Comparison of ENCODE assay signal across 9 mouse cellular contexts in the genomic region with DNA sequence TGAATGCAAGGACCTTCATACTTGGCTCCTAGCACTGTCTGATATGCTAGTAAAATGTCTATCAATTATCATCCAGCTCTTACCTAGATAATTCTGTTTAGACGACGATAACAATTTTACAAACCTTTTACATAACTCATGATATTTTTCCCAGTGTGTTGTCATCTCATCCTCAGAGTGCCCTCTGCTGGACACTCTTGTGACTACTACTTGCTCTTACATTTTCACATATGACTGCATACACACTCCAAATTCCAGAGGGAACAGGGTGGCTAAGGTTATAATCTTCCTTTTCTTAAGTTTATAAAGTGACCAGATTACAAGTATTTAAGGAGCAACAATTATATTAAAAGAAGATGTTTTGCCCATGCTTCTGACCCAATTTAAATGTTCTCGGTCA.
DNase-seq lines count a peak whose midpoint lies in the region; ATAC-seq and TF ChIP-seq lines count a peak whose summit lies in the region.
"Had no signal": no experiment of that assay in that cellular context is flagged by ENCODE, and none has a peak within 500 bp of the region (broad histone marks: within the 10 kb centered on the region; RNA-seq: fewer than 3 reads in every experiment).

No protein-coding gene starts in this region.

- H3K4me2 ChIP-seq in limb, embryonic 14.5 days (replicated peaks; ENCODE audit: low read depth, low read length, severe bottlenecking), result no peak overlapping the region
- H3K4me2 ChIP-seq: lung, embryonic 15.5 days had no signal

- no peak for ATAC-seq in limb, embryonic 14.5 days (ENCODE audit: low FRiP score, low read depth)
- no peak for ATAC-seq in granulocyte monocyte progenitor cell, adult 5-6 weeks (replicated peaks; ENCODE audit: poor library complexity, severe bottlenecking)

- DNase-seq in heart, postnatal 10 days, result peak; percentile 16 to 40
- DNase-seq in heart, adult 9 months (ENCODE audit: low spot score in 2 of 2), result no peak
- DNase-seq in ES-CJ7 (ENCODE audit: low read depth, low spot score), result peak; percentile 56
- peak; percentile 83 for DNase-seq in brain, embryonic 14.5 days (ENCODE audit: low read depth)
- peak; percentile 26 for DNase-seq in hindlimb bud, embryonic 11.5 days (ENCODE audit: extremely low spot score, low read depth, low spot score)
- peak; percentile 58 for DNase-seq in limb, embryonic 14.5 days (ENCODE audit: low spot score)
- DNase-seq in spleen, adult 18-20 months, result no peak

- H3K4me1 ChIP-seq in limb, embryonic 14.5 days (ENCODE audit: control insufficient read depth, insufficient read depth, low read length), result no peaks in the 10 kb centered on the region
- H3K4me1 ChIP-seq: lung, embryonic 15.5 days had no signal

- no peak overlapping the region for H3K9ac ChIP-seq in limb, embryonic 14.5 days (ENCODE audit: low read depth, low read length, severe bottlenecking)
- H3K9ac ChIP-seq: lung, embryonic 15.5 days had no signal

- intact Hi-C loops in heart, postnatal 10 days (cut with DNase I), result loop anchor here (5.0 kb wide), 1 partner anchor 1961 kb away; no protein-coding TSS in a partner anchor

- H3K27me3 ChIP-seq in limb, embryonic 14.5 days (ENCODE audit: control insufficient read depth, insufficient read depth, low read length), result no peaks in the 10 kb centered on the region
- H3K27me3 ChIP-seq: lung, embryonic 15.5 days had no signal

- 61% methylated on average over 3 of the region's 3 CpGs for WGBS in limb, embryonic 14.5 days

- TF ChIP-seq CTCF in brain, embryonic 14.5 days (IDR thresholded peaks at IDR 0.05; ENCODE audit: borderline replicate concordance, extremely low read depth, insufficient read depth, insufficient read length), result peak; percentile 51; the same call in 1 of the 2 replicates

- H3K27ac ChIP-seq in limb, embryonic 14.5 days (replicated peaks; ENCODE audit: low read depth, low read length), result no peak overlapping the region
- H3K27ac ChIP-seq: lung, embryonic 15.5 days had no signal

- H3K36me3 ChIP-seq in limb, embryonic 14.5 days (ENCODE audit: control insufficient read depth, insufficient read depth, low read length), result no peaks in the 10 kb centered on the region
- H3K36me3 ChIP-seq: lung, embryonic 15.5 days had no signal

- no peak for TF ChIP-seq POLR2A in brain, embryonic 14.5 days (IDR thresholded peaks at IDR 0.05; ENCODE audit: borderline replicate concordance, extremely low read depth, insufficient read depth, insufficient read length, poor library complexity, severe bottlenecking)
- no peak for TF ChIP-seq POLR2A in limb, embryonic 14.5 days (IDR thresholded peaks at IDR 0.05; ENCODE audit: borderline replicate concordance, extremely low read depth, insufficient read depth, insufficient read length)

- H3K9me3 ChIP-seq in limb, embryonic 14.5 days (ENCODE audit: control insufficient read depth, low read length), result no peaks in the 10 kb centered on the region
- H3K9me3 ChIP-seq: lung, embryonic 15.5 days had no signal

- H3K4me3 ChIP-seq in limb, embryonic 14.5 days (replicated peaks; ENCODE audit: low read length), result no peak overlapping the region
- H3K4me3 ChIP-seq: lung, embryonic 15.5 days had no signal

Comparison
In these comparisons a context has a peak if more than half of its experiments do, and no peak if none do; other contexts are left out.
1. DNase-seq: peak in heart, postnatal 10 days (2 of 2), ES-CJ7 (single experiment), brain, embryonic 14.5 days (single experiment), hindlimb bud, embryonic 11.5 days (single experiment) and limb, embryonic 14.5 days (single experiment); none in heart, adult 9 months (0 of 2) and spleen, adult 18-20 months (0 of 2).